Mouse (Mus musculus) mature B cell (primary cell): ENCODE results near the gene BC051142.

Source experiments
- in situ Hi-C: fragments of 300-500 bp; cut with MboI; formaldehyde crosslinking; loops from 2 replicates; pipeline ENCODE4 v1.14.3; 2019

The BC051142 gene

GRCm38 (mm10) chr17:34507591-34507990 lies 109.0 kb downstream of the BC051142 start:
- in situ Hi-C loops: no loop called here
